Mouse (Mus musculus): ENCODE results near the gene Wdr89. TPM values are rescaled to one million over a fixed set of nuclear protein-coding genes. Genes with fewer than 3 reads are reported as not detected.

The Wdr89 gene
- polyA plus RNA-seq, 1 experiment, result 9.8 TPM

DNA sequence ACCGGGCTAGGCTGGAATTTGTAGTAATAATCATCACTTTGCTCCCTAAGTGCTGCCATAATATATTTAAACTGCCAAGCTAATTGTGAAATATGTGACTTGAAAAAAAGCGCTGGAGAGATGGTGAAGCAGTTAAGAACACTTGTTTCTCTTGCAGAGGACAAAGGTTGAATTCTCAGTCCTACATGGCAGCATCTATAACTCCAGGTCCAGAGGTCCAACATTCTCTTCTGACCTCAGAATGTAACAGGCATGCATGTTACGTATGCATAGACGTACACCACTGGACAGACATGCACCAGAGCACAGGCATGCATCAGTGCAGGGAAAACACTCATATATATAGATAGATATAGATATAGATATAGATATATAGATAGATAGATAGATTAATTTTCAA, 9.1 kb upstream of the Wdr89 start:
- H3K36me3 ChIP-seq (ENCODE audit: control insufficient read depth, insufficient read depth), result no peaks in the 10 kb centered on the region
- no peaks in the 10 kb centered on the region for H3K79me3 ChIP-seq (ENCODE audit: low read depth)
- no peak overlapping the region for H3K4me3 ChIP-seq (ENCODE audit: insufficient read depth, poor library complexity, severe bottlenecking)
- no peak overlapping the region for H3ac ChIP-seq (ENCODE audit: control insufficient read depth, insufficient read length, low read depth)
- H3K79me2 ChIP-seq (ENCODE audit: control insufficient read depth, insufficient read depth), result no peaks in the 10 kb centered on the region
- no peaks in the 10 kb centered on the region for H3K27me3 ChIP-seq (ENCODE audit: control insufficient read depth, insufficient read depth, insufficient read length)
- no peak for TF ChIP-seq MYOD1 (IDR thresholded peaks at IDR 0.05; ENCODE audit: control insufficient read depth, insufficient read length, low read depth)

DNA sequence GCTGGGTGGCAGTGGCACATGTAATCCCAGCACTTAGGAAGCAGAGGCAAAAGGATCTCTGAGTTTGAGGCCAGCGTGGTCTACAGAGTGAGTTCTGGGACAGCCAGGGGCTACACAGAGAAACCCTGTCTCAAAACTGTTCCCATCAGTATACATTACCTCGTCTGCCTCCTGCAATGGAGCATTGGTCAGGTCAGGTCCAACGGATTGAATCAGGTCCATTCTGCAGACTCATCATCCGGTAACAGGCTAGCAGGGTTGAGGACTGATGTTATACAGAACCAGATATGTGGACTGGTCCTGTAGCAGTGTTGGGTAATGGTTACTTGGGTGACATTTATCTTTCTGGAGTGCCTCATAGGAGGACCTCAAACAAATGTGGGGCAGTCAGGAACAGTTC, 3.3 kb upstream of the Wdr89 start:
- no peaks in the 10 kb centered on the region for H3K36me3 ChIP-seq (ENCODE audit: control insufficient read depth, insufficient read depth)
- H3K79me2 ChIP-seq (ENCODE audit: control insufficient read depth, insufficient read depth), result peaks cover 44% of the 10 kb centered on the region
- peaks cover 12% of the 10 kb centered on the region for H3K79me3 ChIP-seq (ENCODE audit: low read depth)
- TF ChIP-seq CTCF (IDR thresholded peaks at IDR 0.05; ENCODE audit: control insufficient read depth, insufficient read depth, insufficient read length) (no peak), USF1 (IDR thresholded peaks at IDR 0.05; ENCODE audit: low read depth) (no peak), MYOG (IDR thresholded peaks at IDR 0.05; ENCODE audit: control insufficient read depth, extremely low read depth, insufficient read length) (no peak), CEBPB (IDR thresholded peaks at IDR 0.05; ENCODE audit: low read depth) (no peak), FOSL1 (IDR thresholded peaks at IDR 0.05; ENCODE audit: insufficient read depth, low read length, poor library complexity, severe bottlenecking) (no peak)
- H3ac ChIP-seq (ENCODE audit: control insufficient read depth, insufficient read length, low read depth), result no peak overlapping the region
- H3K27me3 ChIP-seq (ENCODE audit: control insufficient read depth, insufficient read depth, insufficient read length), result no peaks in the 10 kb centered on the region
- no peak overlapping the region for H3K4me3 ChIP-seq (ENCODE audit: insufficient read depth, poor library complexity, severe bottlenecking)

DNA sequence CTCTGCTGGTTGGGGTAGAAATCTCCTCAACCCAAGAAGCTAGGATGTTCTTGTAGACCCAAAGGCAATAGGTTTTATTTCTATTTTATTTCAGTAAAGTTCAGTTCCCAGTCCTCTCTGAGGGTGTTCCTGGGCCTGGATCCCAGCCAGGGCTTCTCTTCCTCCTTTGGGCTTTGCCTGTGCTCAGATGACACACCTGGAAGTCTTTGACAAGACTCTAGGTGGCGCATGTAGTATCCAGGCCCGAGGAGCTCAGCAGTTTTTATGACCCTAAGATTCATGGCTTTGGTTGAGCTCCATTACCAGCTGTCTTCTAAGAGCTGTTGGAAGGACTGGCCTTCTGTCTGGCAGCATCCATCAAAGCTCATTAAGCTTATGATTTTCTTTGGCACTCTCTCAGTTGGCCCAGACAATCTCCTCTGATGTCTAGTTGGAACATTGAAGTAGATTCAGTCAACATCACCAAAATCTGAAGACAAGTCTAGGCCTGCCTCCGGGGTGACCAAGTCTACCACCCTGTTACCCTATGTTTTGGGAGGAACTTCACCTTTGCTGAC, 2.5 kb upstream of the Wdr89 start:
- H3K27me3 ChIP-seq (ENCODE audit: control insufficient read depth, insufficient read depth, insufficient read length), result no peaks in the 10 kb centered on the region
- H3K36me3 ChIP-seq (ENCODE audit: control insufficient read depth, insufficient read depth), result no peaks in the 10 kb centered on the region
- peaks cover 52% of the 10 kb centered on the region for H3K79me2 ChIP-seq (ENCODE audit: control insufficient read depth, insufficient read depth)
- no peak overlapping the region for H3ac ChIP-seq (ENCODE audit: control insufficient read depth, insufficient read length, low read depth)
- H3K4me3 ChIP-seq (ENCODE audit: insufficient read depth, poor library complexity, severe bottlenecking), result no peak overlapping the region
- peaks cover 12% of the 10 kb centered on the region for H3K79me3 ChIP-seq (ENCODE audit: low read depth)
- TF ChIP-seq CEBPB (IDR thresholded peaks at IDR 0.05; ENCODE audit: low read depth) (no peak), USF1 (IDR thresholded peaks at IDR 0.05; ENCODE audit: low read depth) (no peak), FOSL1 (IDR thresholded peaks at IDR 0.05; ENCODE audit: insufficient read depth, low read length, poor library complexity, severe bottlenecking) (no peak), MYOD1 (IDR thresholded peaks at IDR 0.05; ENCODE audit: control insufficient read depth, insufficient read length, low read depth) (no peak), CTCF (IDR thresholded peaks at IDR 0.05; ENCODE audit: control insufficient read depth, insufficient read depth, insufficient read length) (no peak)

DNA sequence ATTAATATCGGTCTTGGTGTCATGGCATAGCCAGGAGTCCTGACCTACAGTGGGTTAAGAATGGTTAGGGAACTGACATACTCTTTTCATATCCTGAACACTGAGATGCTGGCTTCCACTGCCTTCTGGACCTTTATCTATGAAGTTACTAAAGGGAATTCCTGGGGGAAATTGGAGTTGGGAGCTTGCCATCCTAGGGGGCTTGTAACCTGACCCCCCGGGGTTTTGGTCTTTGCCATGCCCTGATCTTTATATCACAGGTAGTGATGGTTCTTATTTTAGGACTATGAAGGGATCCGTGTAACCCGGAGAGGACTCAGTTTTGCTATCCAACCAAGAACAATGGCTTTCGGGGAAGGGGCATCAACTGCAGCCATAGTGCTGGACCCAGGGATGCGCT, 1.3 kb upstream of the Wdr89 start:
- Histone ChIP-seq H3K79me3 (ENCODE audit: low read depth) (peaks cover 12% of the 10 kb centered on the region), H3K79me2 (ENCODE audit: control insufficient read depth, insufficient read depth) (peaks cover 56% of the 10 kb centered on the region), H3K27me3 (ENCODE audit: control insufficient read depth, insufficient read depth, insufficient read length) (no peaks in the 10 kb centered on the region), H3K36me3 (ENCODE audit: control insufficient read depth, insufficient read depth) (no peaks in the 10 kb centered on the region), H3K4me3 (ENCODE audit: insufficient read depth, poor library complexity, severe bottlenecking) (peak overlapping the region; percentile 67), H3ac (ENCODE audit: control insufficient read depth, insufficient read length, low read depth) (peak overlapping the region; percentile 85)
- TF ChIP-seq MYOG (IDR thresholded peaks at IDR 0.05; ENCODE audit: control insufficient read depth, extremely low read depth, insufficient read length), result no peak
- no peak for TF ChIP-seq USF1 (IDR thresholded peaks at IDR 0.05; ENCODE audit: low read depth)
- TF ChIP-seq CEBPB (IDR thresholded peaks at IDR 0.05; ENCODE audit: low read depth), result no peak
- TF ChIP-seq MAX (IDR thresholded peaks at IDR 0.05), result no peak
- no peak for TF ChIP-seq CTCF (IDR thresholded peaks at IDR 0.05; ENCODE audit: control insufficient read depth, insufficient read depth, insufficient read length)
- TF ChIP-seq FOSL1 (IDR thresholded peaks at IDR 0.05; ENCODE audit: insufficient read depth, low read length, poor library complexity, severe bottlenecking), result no peak
- no peak for TF ChIP-seq MYOD1 (IDR thresholded peaks at IDR 0.05; ENCODE audit: control insufficient read depth, insufficient read length, low read depth)

DNA sequence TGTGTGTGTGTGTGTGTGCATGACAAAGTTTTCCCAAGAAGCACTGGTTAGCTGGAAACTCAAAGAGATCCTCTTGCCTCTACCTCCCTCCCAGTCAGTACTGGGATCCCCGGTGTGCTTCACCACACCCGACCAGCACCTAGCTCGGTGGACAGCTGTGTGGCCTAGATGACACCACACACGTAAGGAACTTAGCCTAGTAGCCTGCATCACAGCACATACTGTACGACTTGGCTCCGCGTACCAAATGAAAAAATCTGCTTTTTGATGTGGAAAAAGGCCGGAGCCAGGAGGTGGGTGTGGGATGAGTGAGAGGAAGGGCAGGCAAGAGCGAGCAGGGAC, 450 bp downstream of the Wdr89 start:
- Histone ChIP-seq H3ac (ENCODE audit: control insufficient read depth, insufficient read length, low read depth) (peak overlapping the region; percentile 94), H3K4me3 (ENCODE audit: insufficient read depth, poor library complexity, severe bottlenecking) (peak overlapping the region; percentile 65), H3K79me2 (ENCODE audit: control insufficient read depth, insufficient read depth) (peaks cover 57% of the 10 kb centered on the region), H3K79me3 (ENCODE audit: low read depth) (peaks cover 12% of the 10 kb centered on the region), H3K27me3 (ENCODE audit: control insufficient read depth, insufficient read depth, insufficient read length) (no peaks in the 10 kb centered on the region), H3K36me3 (ENCODE audit: control insufficient read depth, insufficient read depth) (no peaks in the 10 kb centered on the region)
- TF ChIP-seq MAX (IDR thresholded peaks at IDR 0.05) (no peak), FOSL1 (IDR thresholded peaks at IDR 0.05; ENCODE audit: insufficient read depth, low read length, poor library complexity, severe bottlenecking) (no peak), MYOG (IDR thresholded peaks at IDR 0.05; ENCODE audit: control insufficient read depth, extremely low read depth, insufficient read length) (no peak), CEBPB (IDR thresholded peaks at IDR 0.05; ENCODE audit: low read depth) (no peak), CTCF (IDR thresholded peaks at IDR 0.05; ENCODE audit: control insufficient read depth, insufficient read depth, insufficient read length) (no peak), MYOD1 (IDR thresholded peaks at IDR 0.05; ENCODE audit: control insufficient read depth, insufficient read length, low read depth) (no peak), USF1 (IDR thresholded peaks at IDR 0.05; ENCODE audit: low read depth) (no peak)

DNA sequence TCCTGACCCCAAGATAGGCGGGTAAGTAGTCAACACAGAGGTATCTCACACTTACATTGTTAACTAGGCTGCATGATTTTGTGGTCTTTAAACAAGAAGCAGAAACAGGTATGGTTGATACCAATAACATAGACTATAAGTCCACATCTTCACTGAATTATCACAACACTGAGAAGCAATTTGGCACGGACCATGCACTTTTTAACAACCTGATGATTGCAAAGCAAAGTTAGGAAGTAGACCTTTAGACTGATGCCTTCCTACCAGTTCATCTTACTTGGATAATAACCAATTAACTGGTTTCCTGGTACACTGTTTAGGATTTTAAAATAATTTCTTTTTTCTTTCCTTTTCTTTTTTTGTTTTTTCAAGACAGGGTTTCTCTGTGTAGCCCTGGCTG, 1.1 kb downstream of the Wdr89 start:
- TF ChIP-seq FOSL1 (IDR thresholded peaks at IDR 0.05; ENCODE audit: insufficient read depth, low read length, poor library complexity, severe bottlenecking) (no peak), MYOD1 (IDR thresholded peaks at IDR 0.05; ENCODE audit: control insufficient read depth, insufficient read length, low read depth) (no peak), MAX (IDR thresholded peaks at IDR 0.05) (no peak), CTCF (IDR thresholded peaks at IDR 0.05; ENCODE audit: control insufficient read depth, insufficient read depth, insufficient read length) (no peak), MYOG (IDR thresholded peaks at IDR 0.05; ENCODE audit: control insufficient read depth, extremely low read depth, insufficient read length) (no peak), CEBPB (IDR thresholded peaks at IDR 0.05; ENCODE audit: low read depth) (no peak), USF1 (IDR thresholded peaks at IDR 0.05; ENCODE audit: low read depth) (no peak)
- Histone ChIP-seq H3K27me3 (ENCODE audit: control insufficient read depth, insufficient read depth, insufficient read length) (no peaks in the 10 kb centered on the region), H3ac (ENCODE audit: control insufficient read depth, insufficient read length, low read depth) (no peak overlapping the region), H3K79me3 (ENCODE audit: low read depth) (peaks cover 13% of the 10 kb centered on the region), H3K79me2 (ENCODE audit: control insufficient read depth, insufficient read depth) (peaks cover 63% of the 10 kb centered on the region), H3K36me3 (ENCODE audit: control insufficient read depth, insufficient read depth) (no peaks in the 10 kb centered on the region), H3K4me3 (ENCODE audit: insufficient read depth, poor library complexity, severe bottlenecking) (no peak overlapping the region)
